Mouse (Mus musculus): ENCODE measurements at regions not wholly inside any gene's neighbourhood (a gene's known extent, or its start where the extent isn't known, plus 50 kb on each side); places are given as distances from the start of the nearest gene placed in this dataset.

GRCm38 (mm10) chr17:84888525-84888924 is 68.0 kb upstream of the Ppm1b start:
- DNase-seq (ENCODE audit: low spot score in 2 of 2), result no peak

- DNase-seq (ENCODE audit: low spot score in 2 of 2), result peak; percentile 20 to 30
These were observed 65.5 kb upstream of the Ppm1b start for GRCm38 (mm10) chr17:84890871-84891599.

GRCm38 (mm10) chr17:84893273-84894033 is 63.1 kb upstream of the Ppm1b start:
- DNase-seq (ENCODE audit: low spot score in 2 of 2), result no peak

GRCm38 (mm10) chr17:84895526-84895925 is 61.0 kb upstream of the Ppm1b start:
- no peak for DNase-seq (ENCODE audit: low spot score in 2 of 2)

GRCm38 (mm10) chr17:84896572-84896971 is 60.0 kb upstream of the Ppm1b start:
- no peak for DNase-seq (ENCODE audit: low spot score in 2 of 2)

- DNase-seq (ENCODE audit: low spot score in 2 of 2), result no peak
These were observed 58.1 kb upstream of the Ppm1b start for GRCm38 (mm10) chr17:84898407-84898806.

GRCm38 (mm10) chr17:84903625-84904337 is 52.8 kb upstream of the Ppm1b start:
- DNase-seq (ENCODE audit: low spot score in 2 of 2), result no peak
